Mouse (Mus musculus): ENCODE results near the gene Pcsk5.

Gene Pcsk5

DNA sequence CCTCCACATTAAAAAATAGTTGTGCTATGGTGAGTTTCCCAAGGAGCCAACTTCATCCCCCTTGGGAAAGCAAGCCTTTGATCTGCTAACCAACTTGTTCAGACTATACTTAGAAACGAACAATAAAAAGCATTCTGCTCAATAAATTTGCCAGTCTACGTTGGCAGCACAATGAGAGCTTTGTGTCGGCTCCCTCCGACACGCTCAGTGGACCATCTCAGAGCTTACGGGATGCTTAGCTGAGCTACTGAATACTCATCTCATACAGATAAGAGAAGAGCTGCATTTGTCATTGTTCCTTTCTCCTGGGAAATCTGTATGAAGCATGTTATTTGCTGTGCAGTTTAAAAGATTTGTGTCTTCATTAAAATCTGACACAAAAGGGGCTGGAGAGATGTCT lies 451.0 kb downstream of the Pcsk5 start:
- no peak for DNase-seq

GRCm38 (mm10) chr19:17385426-17385825 lies 452.0 kb downstream of the Pcsk5 start:
- no peak for DNase-seq

DNA sequence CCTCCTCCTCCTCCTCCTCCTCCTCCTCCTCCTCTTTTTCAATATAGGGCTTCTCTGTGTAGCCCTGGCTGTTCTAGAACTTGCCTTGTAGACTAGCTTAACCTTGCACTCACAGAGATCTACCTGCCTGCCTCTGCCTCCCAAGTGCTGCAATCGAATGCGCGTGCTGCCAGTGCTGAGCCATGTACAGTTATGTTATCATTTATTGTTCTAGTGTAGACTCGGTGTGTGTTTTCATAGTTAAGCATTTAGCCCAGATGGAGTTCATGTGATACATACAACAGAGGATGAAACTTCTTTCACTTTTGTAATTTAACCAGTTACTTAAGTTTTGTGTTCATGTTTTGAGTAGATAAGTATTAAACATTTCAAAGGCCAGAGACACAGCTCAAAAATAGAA lies 452.4 kb downstream of the Pcsk5 start:
- no peak for DNase-seq

GRCm38 (mm10) chr19:17382807-17383397 lies 454.5 kb downstream of the Pcsk5 start:
- no peak for DNase-seq
